Mouse (Mus musculus) heart, postnatal 0 days (tissue): ENCODE results near the gene Trim30a.

Experiments
- CTCF ChIP-seq: IDR thresholded peaks from 2 replicates; pipeline ENCODE4 v1.5.1; 2016; ENCODE audit warnings: antibody characterized with exemption, control low read depth, low read depth
- EP300 ChIP-seq: IDR thresholded peaks from 2 replicates; pipeline ENCODE4 v1.6.1; 2016; ENCODE audit warnings: antibody characterized with exemption, low read depth

DNA sequence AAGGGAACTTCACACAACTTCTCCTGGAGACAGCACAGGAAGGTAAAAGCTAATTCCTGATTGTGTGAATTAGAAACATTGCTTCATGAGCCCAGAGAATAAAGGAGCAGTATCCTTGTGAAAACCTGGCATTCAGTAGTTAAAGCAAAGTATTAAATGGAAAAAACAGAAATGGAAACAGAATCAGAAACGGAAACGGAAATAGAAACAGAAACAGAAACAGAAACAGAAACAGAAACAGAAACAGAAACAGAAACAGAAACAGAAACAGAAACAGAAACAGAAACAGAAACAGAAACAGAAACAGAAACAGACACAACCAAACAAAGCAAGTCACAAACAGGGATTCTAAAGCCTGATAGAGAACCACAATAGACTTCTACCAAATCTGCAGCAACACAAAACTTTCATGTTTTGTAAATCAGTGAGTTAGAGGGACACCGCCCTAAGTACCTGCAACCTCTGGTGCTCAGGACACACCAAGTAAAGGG is 60.5 kb downstream of the Trim30a start:
- TF ChIP-seq CTCF (no peak), EP300 (no peak)
